Mouse (Mus musculus) layer of hippocampus, postnatal 36 days (tissue): ENCODE data around the gene Hgfac. TPM values are rescaled to one million over a fixed set of nuclear protein-coding genes. Genes with fewer than 3 reads are reported as not detected.

ENCODE experiments used
- DNase-seq, 2 experiments: peaks; one replicate each; pipeline ENCODE4 v3.0.0; 2022
- total RNA-seq, 2 experiments: library from RNA; stranded (reverse); gene quantifications; 2 replicates each; pipeline ENCODE4 v1.2.3; 2021

Hgfac gene
- total RNA-seq, 2 experiments from 2014 or later = 0.65 to 1.5 TPM

DNA sequence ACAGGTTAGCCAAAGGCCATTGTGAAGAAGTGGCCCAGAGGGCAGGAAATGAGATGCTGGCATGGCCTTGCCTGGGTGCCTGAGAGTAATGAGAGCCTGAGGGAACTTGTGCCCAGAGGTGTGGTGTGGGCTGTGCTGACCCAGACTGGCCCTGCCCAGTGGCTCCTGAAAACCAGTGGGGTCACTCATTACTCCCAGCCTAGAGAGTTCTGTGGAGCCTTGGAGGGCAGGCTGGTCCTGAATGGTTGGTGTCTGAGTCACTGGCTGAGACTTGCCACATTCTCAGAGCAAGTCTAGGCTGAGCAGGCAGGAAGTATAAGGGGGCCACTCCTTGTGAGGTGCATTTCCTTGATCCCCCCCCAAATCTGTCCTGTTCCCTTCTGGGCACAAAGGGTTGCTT lies 3.9 kb upstream of the Hgfac start:
- DNase-seq = no peak

DNA sequence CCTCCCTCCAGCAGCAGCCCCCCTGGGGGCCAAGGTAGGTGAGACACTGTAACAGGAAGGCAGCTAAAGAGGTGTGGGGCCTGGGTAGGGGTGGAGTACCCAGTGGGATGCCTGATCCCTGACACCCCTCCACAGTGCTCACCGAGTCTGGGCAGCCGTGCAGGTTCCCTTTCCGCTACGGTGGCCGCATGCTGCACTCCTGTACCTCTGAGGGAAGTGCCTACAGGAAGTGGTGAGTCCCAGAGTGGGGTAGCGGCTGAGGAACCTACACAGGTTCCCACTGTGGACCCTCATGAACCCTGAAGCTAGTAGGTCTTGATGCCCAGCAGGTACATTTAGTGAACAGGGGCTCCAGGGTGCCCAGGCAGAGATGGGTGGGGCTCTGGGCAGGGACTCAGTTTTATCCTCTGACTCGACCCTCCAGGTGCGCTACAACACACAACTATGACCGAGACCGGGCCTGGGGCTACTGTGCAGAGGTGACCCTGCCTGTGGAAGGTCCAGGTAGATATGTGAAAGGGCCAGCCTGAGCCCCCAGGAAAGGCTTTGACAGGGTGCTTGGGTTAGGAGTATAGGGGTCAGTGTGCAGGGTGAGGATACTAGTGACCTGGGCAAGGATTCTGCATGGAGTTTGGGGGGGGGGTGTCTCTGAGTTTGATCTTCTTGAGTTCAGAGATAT lies 1.3 kb downstream of the Hgfac start:
- DNase-seq = no peak

DNA sequence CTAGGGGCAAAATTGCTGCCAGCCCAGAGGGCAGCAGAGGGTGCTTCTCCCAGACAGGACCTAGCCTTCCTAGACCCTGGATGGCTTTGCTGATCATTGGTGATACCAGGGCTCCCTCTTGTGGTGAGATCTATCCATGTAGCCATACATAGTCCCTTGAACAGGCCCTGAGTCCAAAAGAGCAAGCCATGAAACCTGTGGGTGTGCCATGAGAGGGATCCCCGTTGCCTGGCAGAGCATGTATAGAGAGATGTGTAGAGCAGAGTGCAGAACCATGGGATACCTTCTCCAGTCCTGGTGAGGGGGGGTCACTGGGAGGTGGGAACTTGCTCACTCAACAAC lies 1.8 kb downstream of the Hgfac start:
- DNase-seq = peak; percentile 51 to 71

DNA sequence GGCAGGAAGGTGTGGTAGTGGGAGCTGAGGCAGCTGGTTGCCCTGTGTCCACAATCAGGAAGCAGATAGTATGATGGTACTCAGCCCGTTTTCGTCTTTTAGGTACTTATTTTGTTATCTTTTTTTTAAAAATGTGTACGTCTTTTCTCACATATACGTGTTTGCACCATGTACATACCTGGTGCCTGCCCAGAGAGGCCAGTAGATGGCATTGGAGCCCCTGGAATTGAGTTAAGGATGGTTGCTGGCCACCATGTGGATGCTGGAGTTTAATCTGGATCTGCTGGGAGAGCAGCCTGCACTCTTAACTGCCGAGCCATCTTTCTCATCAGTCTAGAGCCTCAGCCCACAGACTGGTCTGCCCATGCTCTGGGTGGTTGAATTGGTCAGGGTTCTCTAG lies 9.2 kb downstream of the Hgfac start:
- no peak for DNase-seq

- DNase-seq = no peak
Measured at GRCm38 (mm10) chr5:35054628-35055027, 13.3 kb downstream of the Hgfac start.

DNA sequence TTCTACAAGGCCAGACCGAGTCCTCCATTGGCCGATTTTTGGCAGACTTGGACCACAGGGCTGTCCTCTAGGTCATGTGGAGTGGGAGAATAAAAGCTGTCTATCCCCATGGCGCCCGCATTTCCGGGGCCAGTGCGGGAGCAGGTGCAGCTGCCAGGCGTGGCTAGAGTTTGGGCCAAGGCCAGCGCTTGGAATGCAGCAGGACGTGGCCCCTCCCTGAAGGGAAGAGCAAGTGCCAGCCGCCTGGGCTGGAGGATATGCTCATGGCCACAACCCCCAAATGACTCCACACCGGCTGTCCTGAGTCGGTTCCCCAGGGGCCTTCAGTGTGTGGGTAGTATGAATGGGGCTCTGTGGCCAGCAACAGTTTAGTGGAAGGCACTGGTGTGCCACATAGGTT lies 13.8 kb downstream of the Hgfac start:
- no peak for DNase-seq

- DNase-seq = peak; percentile 60 to 64
Measured at GRCm38 (mm10) chr5:35056604-35057432, 15.5 kb downstream of the Hgfac start, which contains the start of gene Dok7. TSS of gene Dok7 (plus strand) at chr5:35056766.

DNA sequence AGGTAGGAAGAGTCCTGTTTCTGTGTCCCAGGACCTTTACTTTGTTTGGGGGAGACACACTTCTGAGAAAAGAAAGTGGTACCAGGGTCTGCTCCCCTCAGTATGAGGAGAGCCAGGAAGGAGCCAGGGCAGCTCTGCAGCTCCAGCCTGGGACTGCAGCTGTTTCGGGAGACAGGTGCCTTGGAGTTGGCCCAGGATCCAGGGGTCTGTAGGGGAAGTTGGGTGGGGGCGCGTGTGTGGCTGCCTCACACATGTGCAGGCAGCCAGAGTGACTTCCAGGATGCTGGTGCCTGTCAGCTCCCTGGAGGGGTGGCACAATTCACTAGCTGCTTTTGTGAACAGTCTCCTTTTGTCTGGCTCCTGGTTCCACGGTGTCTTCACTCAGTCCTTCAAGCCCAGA lies 16.3 kb downstream of the Hgfac start:
- DNase-seq = no peak

- no peak for DNase-seq
Measured at GRCm38 (mm10) chr5:35058216-35058615, 16.9 kb downstream of the Hgfac start.

GRCm38 (mm10) chr5:35060098-35060497 lies 18.8 kb downstream of the Hgfac start:
- no peak for DNase-seq

DNA sequence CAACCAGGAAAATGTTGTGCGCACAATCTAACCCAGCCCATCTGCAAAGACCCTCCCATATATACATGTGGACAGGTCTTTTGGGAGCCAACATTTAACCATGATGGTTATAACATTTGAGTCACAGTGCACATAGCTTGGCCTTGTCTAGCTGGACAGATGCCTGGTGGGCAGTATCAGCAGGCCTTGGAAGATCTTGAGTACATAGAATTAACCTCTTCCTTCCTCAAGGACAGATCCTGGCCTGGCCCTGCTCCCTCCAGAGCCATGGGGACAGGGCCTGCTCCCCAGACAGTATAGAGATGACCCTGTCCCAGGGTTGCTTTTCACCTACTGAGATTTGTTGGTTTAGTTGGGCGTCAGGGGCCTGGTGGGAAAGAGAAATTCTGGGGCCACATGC lies 28.5 kb downstream of the Hgfac start:
- DNase-seq = no peak

DNA sequence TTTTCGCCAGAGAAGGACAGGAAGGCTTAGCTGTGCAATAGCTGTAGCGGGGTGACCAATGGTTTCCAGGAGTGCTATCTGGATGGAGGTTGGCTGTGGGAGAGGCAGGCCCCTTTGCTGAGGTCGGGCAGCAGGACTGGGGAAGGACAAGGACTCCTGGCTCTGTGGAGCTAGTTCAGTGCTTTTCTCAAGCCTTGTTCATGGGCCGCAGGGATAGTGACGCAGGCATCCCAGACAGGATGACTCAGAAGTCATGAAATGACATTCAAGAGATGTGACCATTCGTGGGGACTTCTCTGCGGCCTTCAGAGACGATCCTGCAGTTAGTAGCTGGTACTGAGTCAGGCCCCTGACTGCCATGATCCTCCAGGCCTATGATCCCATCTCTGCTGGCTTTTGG lies 29.0 kb downstream of the Hgfac start:
- no peak for DNase-seq

- DNase-seq = peak; percentile 29 to 37
Measured at GRCm38 (mm10) chr5:35070953-35071352, 29.6 kb downstream of the Hgfac start.

DNA sequence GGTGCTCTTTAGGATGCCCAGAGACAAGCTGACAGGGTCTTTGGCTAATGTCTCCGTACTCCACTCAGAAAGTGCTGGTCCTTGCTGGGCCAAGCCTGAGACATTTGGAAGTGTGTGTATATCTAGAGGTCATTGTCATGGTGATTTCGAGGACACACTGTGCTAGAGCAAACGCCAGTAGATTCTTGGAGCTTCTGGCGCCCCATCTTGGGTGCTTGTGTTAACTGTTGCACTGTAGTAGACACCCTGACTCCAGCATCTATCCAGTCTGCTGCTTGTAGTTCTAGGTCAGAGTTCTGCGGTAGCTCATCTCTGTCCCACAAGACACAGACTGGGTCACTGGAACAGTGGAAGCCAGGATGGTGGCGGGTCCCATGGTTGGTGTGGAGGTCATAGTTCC lies 30.5 kb downstream of the Hgfac start:
- no peak for DNase-seq

GRCm38 (mm10) chr5:35073235-35073634 lies 31.9 kb downstream of the Hgfac start:
- DNase-seq = no peak

- DNase-seq = no peak
Measured at GRCm38 (mm10) chr5:35073992-35074391, 32.7 kb downstream of the Hgfac start.

GRCm38 (mm10) chr5:35076369-35076768 lies 35.1 kb downstream of the Hgfac start:
- no peak for DNase-seq

DNA sequence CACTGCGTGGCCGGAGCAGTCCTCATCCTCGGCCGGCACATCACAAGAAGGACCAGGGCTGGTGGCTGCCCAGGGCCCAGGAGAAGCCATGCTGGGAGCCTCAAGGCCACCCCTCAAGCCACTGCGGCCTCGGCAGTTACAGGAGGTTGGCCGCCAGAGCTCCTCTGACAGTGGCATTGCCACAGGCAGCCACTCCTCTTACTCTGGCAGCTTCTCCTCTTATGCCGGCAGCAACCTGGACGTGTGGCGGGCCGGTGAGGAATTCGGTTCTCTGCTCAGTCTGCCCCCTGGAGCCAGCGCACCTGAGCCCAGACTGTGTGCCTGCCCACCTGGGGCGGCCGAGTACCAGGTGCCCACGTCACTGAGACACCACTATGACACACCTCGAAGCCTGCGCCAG lies 37.8 kb downstream of the Hgfac start:
- no peak for DNase-seq

DNA sequence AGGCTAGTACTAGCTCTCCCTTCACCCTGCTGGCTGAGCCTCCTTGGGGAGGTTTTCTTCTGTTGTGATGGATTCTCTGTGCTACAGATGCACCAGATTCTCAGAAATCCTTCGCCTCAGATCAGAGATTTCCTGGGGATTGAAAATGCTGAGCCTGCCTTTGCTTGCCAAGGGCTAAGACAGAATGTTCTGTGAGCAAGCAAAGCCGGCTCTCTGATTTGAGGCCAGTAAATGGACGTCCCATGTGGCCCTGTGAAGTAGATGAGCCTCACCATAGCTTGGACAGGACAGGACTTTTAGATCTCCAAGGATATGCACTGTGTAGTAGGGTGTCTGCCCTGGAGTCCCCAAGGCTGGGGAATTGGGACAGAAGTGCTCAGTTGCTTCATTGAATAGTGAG lies 43.6 kb downstream of the Hgfac start:
- DNase-seq = no peak

DNA sequence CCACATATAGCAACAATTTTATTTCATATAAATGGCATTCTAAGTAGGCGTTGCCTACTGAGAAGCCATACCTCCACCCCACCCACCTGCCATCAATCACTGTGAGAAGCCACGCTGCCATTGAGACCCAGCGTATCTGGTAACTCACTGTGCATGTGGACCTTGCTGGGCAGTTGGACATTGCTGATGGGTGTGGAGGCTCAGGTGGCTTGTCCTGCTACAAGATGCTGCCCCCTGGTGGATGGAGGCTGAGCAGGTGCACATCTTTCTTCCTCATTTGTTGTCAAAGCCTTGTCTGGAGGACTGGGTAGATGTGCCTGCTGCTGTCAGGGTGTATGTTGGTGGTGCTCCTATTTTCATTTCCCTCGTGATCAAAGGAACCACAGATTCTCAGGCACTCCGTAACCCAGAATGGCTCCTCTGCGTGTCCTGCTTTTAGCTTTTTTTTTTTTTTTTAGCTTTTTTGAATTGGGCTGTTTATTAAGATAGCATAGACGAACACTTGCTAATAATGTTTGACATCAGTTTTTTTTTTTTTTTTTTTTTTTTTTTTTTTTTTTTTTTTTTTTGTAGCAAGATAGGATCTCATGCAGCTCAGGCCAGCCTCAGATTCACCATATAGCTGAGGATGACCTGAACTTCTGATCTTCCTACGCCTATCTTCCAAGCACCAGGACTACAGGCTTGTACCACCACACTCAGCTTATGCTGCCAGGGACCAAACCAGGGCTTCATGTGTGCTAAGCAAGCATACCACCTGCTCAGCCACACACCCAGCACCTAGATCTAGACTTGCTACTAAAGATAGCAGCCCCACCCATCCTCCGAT lies 47.7 kb downstream of the Hgfac start:
- DNase-seq = peak; percentile 50 to 54

GRCm38 (mm10) chr5:35089614-35089963 lies 48.3 kb downstream of the Hgfac start:
- DNase-seq = no peak

DNA sequence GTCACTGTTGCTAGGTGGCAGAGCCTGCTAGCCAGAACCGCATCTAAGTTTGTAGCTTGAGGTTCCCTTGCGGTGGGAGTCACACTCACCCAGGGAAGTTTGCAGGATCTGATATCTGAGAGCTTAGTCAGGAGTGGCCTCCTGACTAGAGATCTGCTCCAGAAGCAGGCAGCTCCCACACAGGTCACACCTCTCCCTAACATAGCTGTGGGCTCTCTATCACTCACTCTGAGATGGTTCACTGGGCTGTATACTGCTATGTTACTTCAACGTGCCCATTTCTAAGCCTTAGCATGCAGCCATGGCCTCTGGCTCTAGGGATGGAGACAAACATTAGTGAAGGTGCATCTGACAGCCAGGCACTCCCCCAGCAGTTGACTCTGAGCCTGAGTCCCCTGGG lies 50.3 kb downstream of the Hgfac start:
- no peak for DNase-seq
